Mouse (Mus musculus) kidney, adult 10 weeks (tissue): ENCODE measurements around the gene Clec14a. TPM values are rescaled to one million over a fixed set of nuclear protein-coding genes. Genes with fewer than 3 reads are reported as not detected.

ENCODE experiments used
- polyA plus RNA-seq: library from polyadenylated mRNA; stranded (reverse); fragments of 350-450 nt; fragmentation: Illumina TruSeq; extraction: RNeasy Lipid Tissue Mini Kit (QIAGEN cat#74804); gene quantifications from one replicate; pipeline ENCODE4 v1.2.3, GENCODE M21; 2014; ENCODE audit warnings: low read depth, low replicate concordance

Clec14a gene
- polyA plus RNA-seq, result 16.9 TPM

DNA sequence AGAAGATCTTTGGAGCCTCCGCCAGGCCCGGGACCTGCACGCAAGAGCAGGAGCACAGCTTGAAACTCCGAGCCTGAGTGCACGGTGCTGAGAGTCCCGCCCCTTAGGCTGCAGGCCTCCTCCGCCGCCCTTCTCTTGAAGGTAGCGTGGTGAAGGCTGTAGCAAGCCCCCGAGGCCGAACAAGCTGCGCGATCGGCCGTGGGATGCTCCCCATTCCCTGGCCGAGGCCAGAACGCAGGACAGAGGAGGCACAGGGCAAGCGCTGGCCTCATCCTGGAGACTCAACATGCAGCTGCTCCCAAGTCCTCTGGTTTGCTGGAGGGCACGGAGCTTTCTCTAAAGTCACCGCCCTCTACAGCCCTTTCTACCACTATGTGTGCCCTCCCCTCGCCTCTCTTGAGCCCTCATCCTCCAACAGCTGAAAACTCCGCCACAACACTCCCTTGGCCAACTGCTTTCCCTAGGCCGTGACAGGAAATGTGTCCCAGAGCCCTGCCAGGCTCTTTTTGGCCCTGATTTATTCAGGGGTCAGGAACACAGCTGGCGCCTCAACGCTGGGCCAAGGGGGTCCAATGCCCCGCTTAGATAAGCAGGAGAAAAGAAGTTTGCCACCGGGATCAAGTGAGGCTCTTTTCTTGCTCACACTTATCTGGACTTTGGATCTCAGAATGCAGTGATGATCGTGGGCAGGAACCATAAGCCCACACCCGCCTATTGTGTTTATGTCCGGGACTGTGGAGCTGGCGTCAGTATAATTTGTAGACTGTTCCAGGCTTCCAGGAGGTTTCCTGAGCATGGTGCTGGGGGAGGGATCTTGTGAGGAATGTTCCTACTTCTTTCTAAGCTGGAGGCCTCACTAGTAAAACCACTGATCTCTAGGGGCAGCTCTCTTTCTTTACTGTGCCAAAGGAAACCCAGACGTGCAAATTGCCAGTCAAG, at the start of gene Clec14a:
Clec14a (minus strand) TSS at position 728 of the 939 bp plus-strand sequence.

Other genes starting within 250 kb of the Clec14a start
- not detected for gene Sstr1, start 57.5 kb downstream of the Clec14a start, polyA plus RNA-seq